Mouse (Mus musculus) myocyte (in vitro differentiated cells): ENCODE measurements around the gene Olfr313. TPM values are rescaled to one million over a fixed set of nuclear protein-coding genes. Genes with fewer than 3 reads are reported as not detected.

Experiments used
- H3K27me3 ChIP-seq: one replicate; pipeline ENCODE4 v1.6.1; 2011; ENCODE audit not compliant: control insufficient read depth, insufficient read depth, insufficient read length
- H3K36me3 ChIP-seq: one replicate; pipeline ENCODE4 v1.6.1; 2011; ENCODE audit not compliant: control insufficient read depth, insufficient read depth
- H3K4me2 ChIP-seq: one replicate; pipeline ENCODE4 v1.6.1; 2011; ENCODE audit warnings: low read depth, control low read depth
- H3K4me3 ChIP-seq: one replicate; pipeline ENCODE4 v1.5.1; 2011; ENCODE audit warnings: mild to moderate bottlenecking, control low read depth, moderate library complexity
- H3K79me2 ChIP-seq: one replicate; pipeline ENCODE4 v1.6.1; 2011; ENCODE audit not compliant: control insufficient read depth, insufficient read depth
- H3ac ChIP-seq: one replicate; pipeline ENCODE4 v1.6.1; 2011; ENCODE audit not compliant: control insufficient read depth, insufficient read length
- CEBPB ChIP-seq: IDR thresholded peaks from 2 replicates; pipeline ENCODE4 v1.6.1; 2011; ENCODE audit warnings: mild to moderate bottlenecking, moderate library complexity; ENCODE audit not compliant: poor library complexity, insufficient read depth, severe bottlenecking
- E2F4 ChIP-seq: IDR thresholded peaks from one replicate; pipeline ENCODE4 v1.6.1; 2011; ENCODE audit warnings: mild to moderate bottlenecking, control low read depth, moderate library complexity; ENCODE audit not compliant: insufficient read depth
- MAX ChIP-seq: IDR thresholded peaks from one replicate; pipeline ENCODE4 v1.6.1; 2011; ENCODE audit warnings: low read depth, mild to moderate bottlenecking, control low read depth
- MYOD1 ChIP-seq, 3 experiments: IDR thresholded peaks; one replicate each; pipeline ENCODE4 v1.6.1; 2011; ENCODE audit warnings: control low read depth in 2 of 3, low read depth in 2 of 3, mild to moderate bottlenecking in 2 of 3, moderate library complexity in 1 of 3; ENCODE audit not compliant: insufficient read length in 2 of 3, control insufficient read depth in 1 of 3
- MYOG ChIP-seq, 3 experiments: IDR thresholded peaks; one replicate each; pipeline ENCODE4 v1.6.1; 2011; ENCODE audit warnings: control low read depth in 2 of 3, low read depth in 2 of 3, mild to moderate bottlenecking in 2 of 3; ENCODE audit not compliant: insufficient read length in 2 of 3, control insufficient read depth in 1 of 3, insufficient read depth in 1 of 3
- POLR2A ChIP-seq: IDR thresholded peaks from one replicate; pipeline ENCODE4 v1.6.1; 2011; ENCODE audit warnings: low read depth, mild to moderate bottlenecking, control low read depth, moderate library complexity; ENCODE audit not compliant: insufficient read length
- POLR2AphosphoS2 ChIP-seq: IDR thresholded peaks from one replicate; pipeline ENCODE4 v1.6.1; 2011; ENCODE audit warnings: low read depth, control low read depth; ENCODE audit not compliant: insufficient read length
- REST ChIP-seq: IDR thresholded peaks from one replicate; pipeline ENCODE4 v1.6.1; 2011; ENCODE audit warnings: mild to moderate bottlenecking, control low read depth, moderate library complexity; ENCODE audit not compliant: insufficient read depth, insufficient read length
- SRF ChIP-seq: IDR thresholded peaks from one replicate; pipeline ENCODE4 v1.6.1; 2011; ENCODE audit warnings: low read depth; ENCODE audit not compliant: control insufficient read depth, insufficient read length
- TCF12 ChIP-seq: IDR thresholded peaks from one replicate; pipeline ENCODE4 v1.6.1; 2011; ENCODE audit warnings: mild to moderate bottlenecking, control low read depth; ENCODE audit not compliant: poor library complexity, insufficient read depth, severe bottlenecking
- TCF3 ChIP-seq: IDR thresholded peaks from one replicate; pipeline ENCODE4 v1.6.1; 2011; ENCODE audit warnings: low read depth, control low read depth; ENCODE audit not compliant: insufficient read length
- USF1 ChIP-seq: IDR thresholded peaks from one replicate; pipeline ENCODE4 v1.6.1; 2011; ENCODE audit warnings: low read depth, mild to moderate bottlenecking, control low read depth, moderate library complexity
- polyA plus RNA-seq: library from polyadenylated mRNA; unstranded; fragments of >200 nt; fragmentation: generic; extraction: Trizol; gene quantifications from one replicate; pipeline ENCODE4 v1.2.1, GENCODE M21; 2012; ENCODE audit warnings: missing spikeins

The Olfr313 gene
- polyA plus RNA-seq, 1 experiment, result not detected

DNA sequence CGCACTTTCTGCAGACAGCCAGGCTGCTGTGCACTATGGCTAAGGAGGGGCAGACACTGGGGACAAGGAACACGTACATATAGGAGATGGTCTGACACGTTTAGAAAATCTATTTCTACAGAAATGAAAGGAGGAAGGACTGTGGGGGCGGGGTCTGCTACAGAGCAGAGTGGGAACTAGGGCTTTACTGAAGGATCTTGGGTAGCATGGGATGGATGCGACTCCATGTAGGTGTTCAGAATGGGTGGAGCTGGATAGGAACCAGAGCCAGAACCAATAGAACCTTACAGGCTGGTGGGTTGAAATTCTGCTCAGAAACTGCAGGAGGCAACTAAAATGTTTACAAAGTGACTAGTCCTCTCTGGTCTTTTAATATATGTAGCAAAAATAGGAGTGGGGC lies 15.1 kb upstream of the Olfr313 start:
- no peaks in the 10 kb centered on the region for H3K36me3 ChIP-seq
- H3K4me3 ChIP-seq, result no peak overlapping the region
- no peaks in the 10 kb centered on the region for H3K79me2 ChIP-seq
- no peak overlapping the region for H3K4me2 ChIP-seq
- TF ChIP-seq TCF3 (no peak), CEBPB (no peak), POLR2AphosphoS2 (no peak), USF1 (no peak), E2F4 (no peak), SRF (no peak), MYOD1 (IDR thresholded peaks at IDR 0.05; ENCODE audit: control insufficient read depth in 1 of 3, insufficient read length in 2 of 3, low read depth in 2 of 3) (no peak), REST (no peak), MAX (no peak), TCF12 (no peak), MYOG (IDR thresholded peaks at IDR 0.05; ENCODE audit: control insufficient read depth in 1 of 3, insufficient read depth in 1 of 3, insufficient read length in 2 of 3, low read depth in 2 of 3) (no peak), POLR2A (no peak)
- H3K27me3 ChIP-seq, result peaks cover 5% of the 10 kb centered on the region
- H3ac ChIP-seq, result no peak overlapping the region

DNA sequence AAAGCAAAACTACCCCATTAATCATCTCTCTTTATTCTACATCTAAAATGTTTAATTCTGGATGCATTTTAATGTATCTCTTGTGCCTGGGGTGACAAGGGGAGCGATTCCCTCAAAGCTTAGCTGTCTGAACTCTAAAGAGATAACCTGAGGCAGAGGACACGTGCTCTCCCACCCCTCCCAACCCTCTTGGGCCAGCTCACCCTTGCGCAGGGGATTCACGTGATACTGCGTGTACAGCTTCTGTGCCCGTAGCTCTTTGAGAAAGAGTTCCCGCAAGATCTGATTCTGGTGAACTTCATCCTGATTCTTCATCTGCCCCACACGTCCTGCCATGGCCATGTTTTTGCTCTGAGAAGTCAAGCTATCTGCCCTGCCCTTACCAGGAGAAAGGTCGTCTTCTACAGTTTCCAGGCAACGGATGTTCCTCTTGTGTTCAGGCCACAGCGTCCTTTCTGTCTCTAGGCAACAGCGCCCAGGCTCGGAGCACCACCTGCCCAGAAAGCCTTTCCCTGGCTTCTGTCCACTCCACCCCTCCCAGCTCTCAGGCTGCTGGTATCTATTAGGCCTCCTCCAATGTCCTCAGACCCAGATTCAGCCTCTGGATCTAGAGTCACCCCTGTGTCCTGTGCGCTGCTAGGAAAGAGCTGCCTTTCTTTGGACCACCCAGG lies 13.1 kb upstream of the Olfr313 start, which contains the start of gene Fam183b:
TSS of gene Fam183b (minus strand) at position 403 of the 671 bp plus-strand sequence.
- H3K4me2 ChIP-seq, result no peak within 1 kb of the TSS
- no peak within 1 kb of the TSS for H3K4me3 ChIP-seq
- no peak for TF ChIP-seq SRF
- TF ChIP-seq TCF12, result no peak
- no peak for TF ChIP-seq E2F4
- no peak for TF ChIP-seq MYOD1 (IDR thresholded peaks at IDR 0.05; ENCODE audit: control insufficient read depth in 1 of 3, insufficient read length in 2 of 3, low read depth in 2 of 3)
- no peak for TF ChIP-seq POLR2AphosphoS2
- no peak for TF ChIP-seq CEBPB
- TF ChIP-seq REST, result no peak
- no peak for TF ChIP-seq MAX
- no peak for TF ChIP-seq MYOG (IDR thresholded peaks at IDR 0.05; ENCODE audit: control insufficient read depth in 1 of 3, insufficient read depth in 1 of 3, insufficient read length in 2 of 3, low read depth in 2 of 3)
- TF ChIP-seq USF1, result no peak
- TF ChIP-seq POLR2A, result no peak
- TF ChIP-seq TCF3, result no peak
- H3K36me3 ChIP-seq, result no peaks in the 10 kb centered on the region
- H3K27me3 ChIP-seq, result peaks cover 5% of the 10 kb centered on the region
- no peak within 1 kb of the TSS for H3ac ChIP-seq
- no peaks in the 10 kb centered on the region for H3K79me2 ChIP-seq

DNA sequence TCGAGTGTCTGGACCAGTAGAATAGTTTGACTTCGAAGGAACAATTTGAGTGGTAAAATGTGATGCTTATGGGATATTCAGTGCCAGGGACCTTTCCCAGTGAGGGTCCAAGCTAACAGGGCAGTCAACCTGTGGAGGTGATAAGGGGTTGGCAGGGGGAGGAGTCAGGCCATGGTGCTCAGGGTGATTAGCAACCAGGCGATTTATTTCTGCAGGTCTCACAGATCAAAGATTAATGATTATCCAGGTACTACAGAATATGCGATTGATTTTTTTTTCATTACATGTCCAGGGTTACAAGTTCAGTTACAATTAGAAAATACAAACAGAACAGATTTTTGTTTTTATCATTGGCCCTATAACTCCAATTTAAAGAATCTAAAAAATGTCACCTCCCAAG lies 10.9 kb upstream of the Olfr313 start:
- no peaks in the 10 kb centered on the region for H3K79me2 ChIP-seq
- TF ChIP-seq MAX, result no peak
- no peak for TF ChIP-seq TCF12
- no peak for TF ChIP-seq MYOD1 (IDR thresholded peaks at IDR 0.05; ENCODE audit: control insufficient read depth in 1 of 3, insufficient read length in 2 of 3, low read depth in 2 of 3)
- no peak for TF ChIP-seq MYOG (IDR thresholded peaks at IDR 0.05; ENCODE audit: control insufficient read depth in 1 of 3, insufficient read depth in 1 of 3, insufficient read length in 2 of 3, low read depth in 2 of 3)
- no peak for TF ChIP-seq POLR2A
- TF ChIP-seq REST, result no peak
- TF ChIP-seq CEBPB, result no peak
- no peak for TF ChIP-seq SRF
- TF ChIP-seq POLR2AphosphoS2, result no peak
- no peak for TF ChIP-seq TCF3
- TF ChIP-seq E2F4, result no peak
- no peak for TF ChIP-seq USF1
- H3K36me3 ChIP-seq, result no peaks in the 10 kb centered on the region
- no peak overlapping the region for H3ac ChIP-seq
- H3K4me2 ChIP-seq, result no peak overlapping the region
- H3K4me3 ChIP-seq, result no peak overlapping the region
- H3K27me3 ChIP-seq, result peaks cover 5% of the 10 kb centered on the region

DNA sequence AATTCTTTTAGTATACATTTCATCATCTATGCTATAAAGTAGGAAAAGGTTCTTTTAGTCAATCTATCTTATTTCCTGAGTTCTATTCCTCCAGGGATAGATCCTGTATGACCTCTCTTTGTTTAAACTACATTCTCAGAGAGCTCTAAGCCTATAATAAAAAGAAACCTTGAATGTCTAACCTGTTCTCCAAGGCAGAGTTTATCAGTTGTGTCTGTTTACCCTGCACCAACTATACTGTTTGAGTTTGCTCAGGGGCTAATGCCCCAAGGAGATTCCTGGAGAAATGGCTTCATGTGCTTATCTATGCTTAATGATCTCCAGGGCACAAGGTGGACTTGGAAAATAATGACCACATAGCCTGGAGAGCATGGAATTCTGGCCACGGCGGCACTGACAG lies 10.4 kb upstream of the Olfr313 start:
- Histone ChIP-seq H3K27me3 (peaks cover 5% of the 10 kb centered on the region), H3K4me2 (no peak overlapping the region), H3ac (no peak overlapping the region), H3K79me2 (no peaks in the 10 kb centered on the region), H3K36me3 (no peaks in the 10 kb centered on the region), H3K4me3 (no peak overlapping the region)
- TF ChIP-seq SRF (no peak), REST (no peak), E2F4 (no peak), TCF12 (no peak), CEBPB (no peak)
